Mouse (Mus musculus): ENCODE measurements around the gene Usp7.

DNA sequence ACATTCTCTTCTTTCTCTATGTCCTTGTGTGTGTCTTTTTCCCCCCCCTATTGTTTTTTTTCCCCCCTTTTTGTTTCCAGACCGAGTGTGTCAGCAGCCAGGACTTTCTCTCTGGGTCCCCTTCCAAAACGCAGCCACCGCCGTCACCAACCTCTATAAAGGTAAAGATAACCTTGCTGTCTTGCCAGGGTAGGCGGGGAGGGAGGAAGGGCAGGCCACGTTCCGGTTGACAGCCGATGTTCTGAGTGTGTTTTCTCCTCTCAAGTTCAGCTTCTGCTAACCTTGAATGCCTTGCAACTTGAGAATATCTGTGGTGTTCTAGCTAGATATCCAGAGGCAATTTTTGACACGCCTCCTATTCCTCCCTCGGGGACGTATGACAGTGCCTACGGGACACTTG lies 39.1 kb upstream of the Usp7 start:
- TF ChIP-seq CTCF (IDR thresholded peaks at IDR 0.05; ENCODE audit: low read depth, low read length) = no peak
- TF ChIP-seq GATA1 (IDR thresholded peaks at IDR 0.05; ENCODE audit: borderline replicate concordance, low read length) = no peak

All from G1E (cell line).